Mouse (Mus musculus) kidney, postnatal 36 days (tissue): ENCODE measurements around the gene Tsnaxip1.
"Not testable (repeated sequence)": the region's sequence is repeated elsewhere in the genome, so short reads cannot be mapped to it uniquely, and the experiment has no call there.

Experiments
- DNase-seq, 2 experiments: peaks; one replicate each; pipeline ENCODE4 v3.0.0; 2021 to 2022; ENCODE audit warnings: mixed read lengths in 2 of 2

Tsnaxip1 gene

DNA sequence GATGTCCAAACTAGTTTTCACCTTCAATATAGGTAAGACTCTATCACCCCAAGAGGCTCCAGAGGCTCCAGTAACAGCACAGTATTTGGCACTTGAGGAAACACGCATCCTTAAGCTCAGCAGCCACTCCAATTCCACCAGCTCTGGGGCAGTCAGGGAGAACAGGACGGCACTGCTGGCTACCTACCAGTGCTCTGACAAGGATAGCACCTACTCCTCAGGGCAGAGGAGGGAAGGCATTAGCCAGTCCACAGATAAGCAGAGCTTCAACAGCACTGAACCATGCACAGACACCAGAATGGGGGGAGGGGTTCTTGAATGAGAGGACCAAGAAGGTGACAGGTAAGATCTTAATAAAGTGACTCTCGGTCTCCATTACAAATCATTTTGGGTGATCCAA is 7.9 kb upstream of the Tsnaxip1 start:
- no peak for DNase-seq

DNA sequence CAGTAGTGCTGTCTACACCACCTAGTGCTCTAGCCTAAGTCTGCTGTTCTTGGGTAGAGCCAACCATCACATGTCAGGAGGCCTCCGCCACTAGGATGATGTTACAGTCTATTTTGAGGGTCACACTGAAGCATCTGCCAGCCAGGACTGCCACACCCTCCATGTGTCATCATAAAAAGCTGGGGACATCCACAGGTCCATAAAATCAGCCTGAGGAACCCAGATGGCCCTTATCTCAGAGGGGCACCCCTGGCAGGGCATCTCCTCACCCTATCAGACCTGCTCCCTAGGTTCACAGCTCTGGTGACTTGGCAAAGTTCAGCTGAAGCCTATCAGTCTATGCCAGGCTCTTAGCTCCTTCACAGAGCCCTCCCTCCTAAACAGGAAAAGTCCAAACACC is 6.6 kb upstream of the Tsnaxip1 start:
- no peak for DNase-seq

DNA sequence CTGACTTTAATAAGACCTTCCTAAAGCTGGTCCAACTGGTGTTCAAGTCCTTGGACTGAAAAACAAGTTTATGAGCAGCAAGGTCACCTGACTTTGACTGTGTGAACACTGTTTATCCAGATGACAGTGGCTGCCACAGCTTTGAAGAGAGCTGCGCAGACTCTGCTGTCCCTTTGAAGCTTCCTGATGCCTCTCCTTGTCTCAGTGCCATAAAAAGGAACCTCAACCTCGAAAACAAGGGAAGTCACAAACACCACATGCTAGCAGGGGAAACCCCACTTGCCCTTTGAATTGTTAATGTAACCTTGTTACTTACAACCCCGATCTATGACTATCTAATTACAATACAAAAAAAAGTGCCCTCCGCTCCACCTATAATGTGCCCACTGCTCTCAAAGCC is 2.0 kb upstream of the Tsnaxip1 start:
- no peak for DNase-seq

DNA sequence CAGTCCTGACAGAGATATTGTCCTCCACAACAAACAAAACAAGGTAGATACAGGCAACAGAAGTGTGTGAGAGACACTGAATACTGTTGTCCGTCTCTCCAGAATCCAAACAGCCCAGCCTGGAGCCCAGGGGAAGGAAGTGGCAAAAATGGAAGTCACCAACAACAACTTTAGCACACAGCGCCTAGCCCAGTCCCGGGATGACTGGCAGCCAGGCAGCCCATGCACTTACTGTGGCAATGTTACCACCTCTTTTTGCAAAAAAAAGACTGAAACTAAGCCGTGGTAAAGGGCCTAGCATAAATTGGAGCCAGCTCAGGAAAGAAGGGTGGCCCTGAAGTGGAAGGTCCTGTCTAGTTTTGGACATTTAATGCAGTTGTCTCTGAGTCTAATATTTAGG is 1.2 kb upstream of the Tsnaxip1 start:
- DNase-seq: peak in 1 of 2 experiments; percentile 35

DNA sequence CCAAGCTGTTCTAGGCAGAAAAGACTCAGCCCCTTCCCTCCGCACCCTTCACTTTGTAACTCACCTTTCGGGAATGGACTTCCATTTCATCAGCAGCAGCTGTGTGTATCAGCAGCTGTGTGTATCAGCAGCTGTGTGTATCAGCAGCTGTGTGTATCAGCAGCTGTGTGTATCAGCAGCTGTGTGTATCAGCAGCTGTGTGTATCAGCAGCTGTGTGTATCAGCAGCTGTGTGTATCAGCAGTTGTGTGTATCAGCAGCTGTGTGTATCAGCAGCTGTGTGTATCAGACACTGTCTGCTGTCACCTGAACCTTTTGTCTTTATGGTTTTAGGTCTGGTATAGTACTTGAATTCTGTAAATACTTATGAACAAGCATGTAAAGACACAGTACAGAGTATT is 6.2 kb downstream of the Tsnaxip1 start:
- DNase-seq: not testable (repeated sequence)

DNA sequence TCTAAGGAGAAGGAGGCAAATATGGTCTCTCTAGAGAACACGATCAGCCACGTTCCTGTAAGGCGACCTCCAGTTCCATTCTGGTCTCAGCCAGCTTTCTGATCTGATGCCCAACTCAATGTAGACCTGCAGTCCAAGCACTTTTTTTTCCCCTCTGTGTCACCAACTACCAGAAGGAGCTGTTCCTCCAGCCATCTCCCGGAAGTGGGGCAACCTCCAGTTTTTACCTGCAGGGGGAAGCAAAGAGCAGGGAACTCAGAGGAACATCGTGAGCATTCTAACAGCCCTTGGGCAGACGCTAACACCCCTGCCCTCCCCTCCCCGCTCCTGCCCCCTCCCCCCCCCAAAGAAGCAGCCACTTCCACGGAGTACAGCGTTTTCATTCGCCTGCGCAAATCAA is 7.8 kb downstream of the Tsnaxip1 start:
- peak; percentile 81 to 90 for DNase-seq

DNA sequence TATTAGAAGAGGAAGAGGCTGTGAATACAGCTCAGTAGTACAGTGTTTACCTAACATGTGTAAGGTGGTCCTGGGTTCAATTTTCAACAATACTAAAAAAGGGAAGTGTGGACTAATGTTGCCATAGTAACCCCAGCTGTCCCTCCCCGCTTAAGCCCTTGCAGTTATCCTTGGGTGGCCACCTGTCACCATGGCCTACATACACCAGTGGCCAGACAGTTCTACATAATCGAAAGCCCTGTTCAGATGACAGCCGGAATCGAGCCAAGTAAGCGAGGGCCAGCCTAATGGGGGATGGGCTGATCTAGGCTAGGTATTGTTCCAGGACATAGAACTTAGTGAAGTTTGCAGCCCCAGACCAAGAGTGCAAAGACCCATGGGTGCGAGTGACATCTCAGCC is 9.5 kb downstream of the Tsnaxip1 start:
- DNase-seq: no peak

DNA sequence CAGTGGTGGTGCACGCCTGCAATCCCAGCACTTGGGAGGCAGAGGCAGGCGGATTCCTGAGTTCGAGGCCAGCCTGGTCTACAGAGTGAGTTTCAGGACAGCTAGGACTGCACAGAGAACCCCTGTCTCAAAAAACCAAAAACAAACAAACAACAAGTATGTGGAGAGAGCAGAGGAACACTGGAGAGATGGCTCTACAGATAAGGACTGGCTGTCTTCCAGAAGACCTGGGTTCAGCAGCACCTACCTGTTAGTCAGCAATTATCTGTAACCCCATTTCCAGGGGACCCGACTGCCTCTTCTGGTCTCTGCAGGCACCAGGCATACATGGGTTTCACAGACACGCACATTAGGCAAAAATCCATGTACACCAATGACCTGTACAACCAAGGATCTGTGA is 11.7 kb downstream of the Tsnaxip1 start:
- no peak for DNase-seq

DNA sequence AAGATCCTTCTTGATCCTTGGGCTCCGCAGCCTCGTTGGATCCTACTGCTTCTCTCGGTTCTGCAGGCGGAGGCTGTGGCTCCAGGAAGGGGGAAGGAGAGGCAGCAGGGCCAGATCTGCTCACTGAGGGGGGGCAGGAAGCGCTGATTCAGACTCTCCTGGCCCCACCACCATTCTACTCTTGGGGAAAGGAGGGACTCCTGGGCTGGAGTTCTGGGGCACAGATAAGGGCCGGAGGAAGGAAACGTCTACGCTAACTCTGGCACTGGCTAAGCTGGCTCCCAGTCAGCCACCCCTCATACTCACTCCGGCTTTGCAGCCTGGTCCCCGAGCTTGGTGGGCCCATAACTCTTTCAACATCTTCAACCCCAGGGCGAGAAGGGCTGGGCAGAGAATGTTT is 19.1 kb downstream of the Tsnaxip1 start:
- DNase-seq: no peak

DNA sequence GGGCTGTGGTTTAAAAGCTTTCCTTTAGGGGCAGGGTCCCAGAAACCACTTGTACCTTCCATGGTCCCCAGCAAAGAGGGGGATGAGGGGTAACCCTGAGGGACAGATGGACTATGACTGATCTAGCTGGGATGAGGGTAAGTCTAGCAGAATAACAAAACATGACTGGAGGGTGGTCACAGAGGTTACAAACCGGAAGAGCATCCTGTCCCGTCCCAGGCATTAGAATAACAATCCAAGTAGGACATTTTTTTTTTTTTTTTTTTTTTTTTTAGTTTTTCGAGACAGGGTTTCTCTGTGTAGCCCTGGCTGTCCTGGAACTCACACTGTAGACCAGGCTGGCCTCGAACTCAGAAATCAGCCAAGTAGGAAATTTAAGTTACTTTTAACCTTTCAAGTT is 22.5 kb downstream of the Tsnaxip1 start:
- no peak for DNase-seq

DNA sequence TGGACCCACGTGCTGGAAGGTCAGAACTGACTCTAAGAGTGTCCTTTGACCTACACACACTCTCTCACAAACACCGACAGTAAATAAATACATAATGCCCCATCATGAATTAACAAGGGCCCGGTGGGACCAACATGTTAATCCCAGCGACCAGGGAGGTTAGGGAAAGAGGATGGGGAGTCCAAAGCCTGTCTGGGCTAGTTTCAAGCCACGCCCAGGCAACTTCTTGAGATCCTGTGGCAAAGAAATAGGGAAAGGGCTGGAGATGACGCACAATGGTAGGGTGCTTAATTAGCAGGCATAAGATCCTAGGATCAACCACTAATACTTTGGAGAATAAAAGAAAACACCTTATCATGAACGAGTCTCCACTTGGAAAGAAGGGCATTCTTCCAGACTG is 23.1 kb downstream of the Tsnaxip1 start:
- DNase-seq: no peak

DNA sequence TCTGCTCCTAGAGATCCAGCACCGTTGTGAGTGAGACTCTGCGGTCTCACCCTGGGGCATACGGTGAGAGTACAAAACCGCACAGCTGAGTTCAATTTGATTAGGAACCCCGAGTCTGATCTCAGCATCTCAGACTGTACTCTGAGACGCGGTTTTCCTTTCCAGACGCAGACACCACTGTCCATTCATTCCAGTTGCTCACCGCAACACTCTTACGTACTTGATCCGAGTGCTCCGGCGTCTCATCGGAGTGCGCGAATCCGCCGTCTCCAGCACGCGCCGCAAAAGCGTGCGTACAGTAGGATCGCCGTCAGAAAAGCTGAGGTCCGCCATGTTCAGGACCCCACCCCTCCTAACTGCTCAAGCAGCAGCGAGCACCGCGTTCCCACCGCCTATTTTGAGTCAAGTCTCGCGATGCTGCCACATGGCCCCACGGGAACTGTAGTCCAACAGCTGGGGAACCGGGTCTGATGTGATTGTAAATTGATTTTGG is 24.2 kb downstream of the Tsnaxip1 start:
- DNase-seq: peak; percentile 92 to 94

DNA sequence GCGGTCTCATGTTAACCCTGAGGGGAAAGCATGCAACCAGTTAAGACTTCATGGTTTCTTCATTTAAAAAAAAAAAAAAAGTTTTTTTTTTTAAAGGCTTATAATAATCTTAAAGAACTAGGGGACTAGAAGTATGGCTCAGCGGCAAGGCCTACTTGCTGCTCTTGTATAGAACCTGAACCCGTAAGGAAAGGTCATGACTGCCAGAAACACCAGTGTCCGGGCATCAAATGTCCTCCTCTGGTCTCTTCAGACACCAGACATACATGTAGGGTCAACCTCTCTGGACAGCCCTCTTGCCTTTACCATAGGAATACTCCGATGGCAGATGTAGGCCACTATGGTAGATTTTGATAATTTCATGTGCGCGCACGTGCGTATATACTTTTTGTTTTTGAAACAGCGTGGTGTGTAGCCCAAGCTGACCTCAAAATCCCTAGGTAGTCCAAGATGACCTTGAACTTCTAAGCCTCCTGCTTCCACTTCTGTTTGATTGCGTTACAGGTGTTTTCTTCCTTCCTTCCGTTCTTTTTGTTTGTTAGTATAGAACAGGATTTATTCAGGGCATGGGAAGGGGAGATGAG is 24.7 kb downstream of the Tsnaxip1 start:
- no peak for DNase-seq

DNA sequence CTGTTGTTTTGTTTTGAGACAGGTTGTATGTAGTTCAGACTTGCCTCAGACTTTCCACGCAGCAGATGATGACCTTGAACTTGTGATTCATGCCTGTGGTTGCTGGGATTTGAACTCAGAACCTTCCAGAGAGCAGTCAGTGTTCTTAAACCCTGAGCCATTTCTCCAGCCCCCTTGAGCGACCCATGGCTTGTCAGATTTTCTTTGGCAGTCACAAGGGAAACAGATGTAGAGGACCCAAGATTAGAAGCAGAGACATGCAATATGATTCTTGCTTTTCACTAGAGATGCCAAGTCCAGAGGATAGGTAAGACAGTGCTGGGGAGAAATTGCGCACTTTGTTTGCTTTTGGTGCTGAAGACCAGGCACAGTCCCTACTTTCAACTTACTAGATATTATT is 25.6 kb downstream of the Tsnaxip1 start, which contains the start of gene Cenpt:
Gene Cenpt, minus strand, starts transcription at position 101 of the 400 bp plus-strand sequence.
- DNase-seq: no peak

DNA sequence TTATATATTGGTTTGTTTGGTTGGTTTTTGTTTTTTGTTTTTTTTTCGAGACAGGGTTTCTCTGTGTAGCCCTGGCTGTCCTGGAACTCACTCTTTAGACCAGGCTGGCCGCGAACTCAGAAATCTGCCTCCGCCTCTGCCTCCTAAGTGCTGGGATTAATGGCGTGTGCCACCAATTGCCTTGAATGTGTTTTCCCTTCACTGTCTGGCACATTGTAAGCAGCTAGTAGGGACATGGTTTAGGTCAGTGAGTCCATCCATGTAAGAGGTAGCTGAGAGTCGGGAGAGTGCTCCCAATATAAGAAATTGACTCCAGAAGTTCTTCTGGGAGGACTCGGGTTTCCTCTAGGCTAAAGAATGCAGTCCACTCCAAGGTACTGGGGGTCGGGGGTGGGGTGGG is 26.8 kb downstream of the Tsnaxip1 start:
- DNase-seq: no peak

DNA sequence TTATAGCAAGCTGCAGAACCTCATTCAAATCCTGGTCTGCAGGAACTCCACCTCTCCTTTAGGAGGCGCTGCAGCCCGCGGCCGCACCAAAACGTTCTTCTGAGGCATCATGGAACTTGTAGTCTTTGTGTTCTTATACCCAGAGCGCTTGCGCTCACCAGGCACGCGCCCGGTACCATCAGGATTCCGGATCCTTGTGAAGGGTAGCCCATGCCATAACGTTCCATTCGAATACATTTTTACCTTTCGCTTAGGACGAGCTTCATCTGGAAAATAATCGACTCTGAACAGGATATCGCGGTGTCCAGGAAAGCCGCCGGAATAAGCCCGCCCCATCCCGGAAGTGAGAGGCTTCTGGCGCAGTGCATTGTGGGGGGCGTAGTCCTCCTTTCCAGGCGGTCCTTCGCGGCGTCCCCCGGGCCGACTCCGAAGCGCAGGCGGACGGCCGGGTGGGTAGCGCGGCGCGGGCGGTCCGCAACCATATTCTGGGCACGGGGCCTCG is 27.2 kb downstream of the Tsnaxip1 start, which contains the start of gene Thap11:
Gene Thap11, plus strand, starts transcription at position 418 of the 502 bp plus-strand sequence.
- DNase-seq: peak; percentile 93 to 96

DNA sequence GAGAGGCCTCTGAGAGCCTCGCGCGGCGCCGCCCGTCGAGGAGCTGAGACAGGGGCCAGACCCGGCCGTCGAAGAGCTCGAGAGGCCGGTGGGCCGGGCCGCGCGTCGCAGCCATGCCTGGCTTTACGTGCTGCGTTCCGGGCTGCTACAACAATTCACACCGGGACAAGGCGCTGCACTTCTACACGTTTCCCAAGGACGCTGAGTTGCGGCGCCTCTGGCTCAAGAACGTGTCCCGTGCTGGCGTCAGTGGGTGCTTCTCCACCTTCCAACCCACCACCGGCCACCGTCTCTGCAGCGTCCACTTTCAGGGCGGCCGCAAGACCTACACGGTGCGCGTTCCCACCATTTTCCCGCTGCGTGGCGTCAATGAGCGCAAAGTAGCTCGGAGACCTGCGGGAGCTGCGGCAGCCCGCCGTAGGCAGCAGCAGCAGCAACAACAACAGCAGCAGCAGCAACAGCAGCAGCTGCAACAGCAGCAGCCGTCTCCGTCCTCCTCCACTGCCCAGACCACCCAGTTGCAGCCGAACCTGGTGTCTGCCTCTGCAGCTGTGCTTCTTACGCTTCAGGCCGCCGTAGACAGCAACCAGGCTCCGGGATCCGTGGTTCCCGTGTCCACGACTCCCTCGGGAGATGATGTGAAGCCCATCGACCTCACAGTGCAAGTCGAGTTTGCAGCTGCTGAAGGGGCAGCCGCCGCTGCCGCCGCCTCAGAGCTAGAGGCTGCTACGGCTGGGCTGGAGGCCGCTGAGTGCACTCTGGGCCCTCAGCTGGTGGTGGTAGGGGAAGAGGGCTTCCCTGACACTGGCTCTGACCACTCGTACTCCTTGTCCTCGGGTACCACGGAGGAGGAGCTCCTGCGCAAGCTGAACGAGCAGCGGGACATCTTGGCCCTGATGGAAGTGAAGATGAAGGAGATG is 28.0 kb downstream of the Tsnaxip1 start:
- peak; percentile 38 to 71 for DNase-seq

DNA sequence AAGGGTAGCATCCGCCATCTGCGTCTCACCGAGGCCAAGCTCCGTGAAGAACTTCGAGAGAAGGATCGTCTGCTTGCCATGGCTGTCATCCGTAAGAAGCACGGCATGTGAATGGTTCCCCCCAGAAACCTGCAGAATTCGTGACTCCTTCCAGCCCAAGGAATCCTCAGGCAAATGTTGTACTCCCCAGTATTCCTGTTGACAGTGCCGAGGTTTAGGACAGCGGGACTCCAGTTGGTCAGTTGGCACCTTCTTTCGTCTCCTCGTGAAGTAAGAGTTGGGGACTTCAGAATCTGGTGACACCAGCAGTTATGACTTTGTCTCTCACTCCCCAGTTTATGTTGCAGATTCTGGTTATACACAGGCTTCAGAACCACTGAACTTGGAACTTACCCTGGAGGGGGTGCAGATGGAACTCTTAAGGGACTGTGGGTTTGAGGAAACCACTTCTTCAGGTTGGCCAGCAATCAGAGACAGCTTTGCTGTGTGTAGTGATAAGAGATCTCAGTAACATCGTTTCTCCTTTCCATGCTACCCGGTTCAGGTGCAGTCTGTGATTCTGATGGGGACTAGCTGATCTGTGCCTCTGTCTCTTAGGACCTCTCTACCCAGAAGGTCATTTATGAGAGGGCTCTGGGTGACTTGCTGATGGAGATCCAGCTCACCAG is 28.8 kb downstream of the Tsnaxip1 start:
- DNase-seq: no peak

DNA sequence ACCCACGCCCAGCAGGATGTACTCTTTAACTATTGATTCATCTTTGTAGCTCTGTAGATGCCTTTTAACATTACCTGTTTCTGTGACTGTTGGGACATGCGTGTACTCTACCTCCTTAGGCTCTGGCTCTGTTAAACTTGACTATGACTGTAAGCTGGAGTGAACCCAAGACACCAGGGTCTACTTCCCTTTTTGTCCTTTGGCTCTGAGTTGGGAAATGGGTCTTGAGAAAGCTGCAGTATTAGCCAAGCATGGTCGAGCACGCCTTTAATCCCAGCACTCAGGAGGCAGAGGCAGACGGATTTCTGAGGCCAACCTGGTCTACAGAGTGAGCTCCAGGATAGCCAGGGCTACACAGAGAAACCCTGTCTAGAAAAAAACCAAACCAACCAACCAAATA is 31.0 kb downstream of the Tsnaxip1 start:
- DNase-seq: no peak

DNA sequence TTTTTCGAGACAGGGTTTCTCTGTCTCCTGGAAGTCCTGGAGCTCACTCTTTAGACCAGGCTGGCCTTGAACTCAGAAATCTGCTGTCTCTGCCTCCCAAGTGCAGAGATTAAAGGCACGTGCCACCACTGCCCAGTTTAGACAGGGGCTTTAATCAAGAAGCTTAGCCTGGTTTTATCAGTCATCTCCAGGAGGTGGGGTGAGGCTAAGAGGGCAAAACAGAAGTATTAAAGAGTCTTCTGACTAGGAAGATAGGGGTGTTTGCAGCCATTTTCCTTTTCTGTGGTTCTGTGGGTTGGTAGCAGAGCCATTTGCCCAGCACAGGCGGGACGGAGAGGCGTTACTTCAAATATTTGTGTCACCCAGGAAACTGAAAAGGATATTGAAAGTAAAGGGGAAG is 31.8 kb downstream of the Tsnaxip1 start:
- DNase-seq: no peak

DNA sequence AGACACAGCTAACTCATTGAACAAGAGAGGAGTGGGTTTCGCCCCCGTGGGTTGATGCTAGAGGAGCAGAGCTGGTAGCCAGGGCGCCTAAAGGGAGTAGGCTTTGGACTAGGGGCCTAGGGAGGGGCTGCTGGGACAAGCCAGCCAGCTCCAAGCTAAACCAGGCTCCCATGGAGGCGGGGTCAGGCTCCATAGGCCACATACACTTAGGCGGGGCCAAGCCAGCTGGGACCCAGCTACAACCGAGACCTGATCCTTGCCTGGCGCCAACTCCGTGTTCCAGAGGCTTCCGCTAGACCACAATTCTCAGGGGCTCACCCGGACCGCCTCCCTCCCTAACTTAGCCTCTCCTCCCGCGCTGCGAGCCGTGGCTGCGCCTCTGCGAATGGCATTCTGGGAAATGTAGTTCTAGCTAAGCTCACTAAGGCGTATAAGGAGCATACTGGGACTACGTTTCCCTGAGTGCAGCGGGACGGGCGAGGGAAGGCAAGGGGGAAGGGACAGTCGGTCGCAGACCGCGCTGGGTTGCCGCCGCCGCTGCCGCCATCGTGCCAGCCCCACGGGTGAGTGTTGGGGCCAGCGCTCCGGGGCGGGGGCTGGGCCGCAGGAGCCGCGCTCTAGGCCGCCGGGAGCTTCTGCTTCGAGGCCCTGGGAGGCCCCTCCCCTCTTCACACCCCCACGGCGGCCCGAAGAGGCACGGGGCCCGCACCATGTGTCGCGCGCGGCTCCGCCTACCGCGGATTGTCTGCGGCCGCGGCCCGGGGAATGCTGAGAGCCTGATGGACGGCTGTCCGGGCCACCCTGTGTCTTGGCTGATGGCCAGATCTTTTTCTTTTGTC is 32.8 kb downstream of the Tsnaxip1 start, which contains the start of gene Nutf2:
Gene Nutf2, plus strand, starts transcription at position 438 of the 839 bp plus-strand sequence.
- DNase-seq: peak; percentile 94 to 99

DNA sequence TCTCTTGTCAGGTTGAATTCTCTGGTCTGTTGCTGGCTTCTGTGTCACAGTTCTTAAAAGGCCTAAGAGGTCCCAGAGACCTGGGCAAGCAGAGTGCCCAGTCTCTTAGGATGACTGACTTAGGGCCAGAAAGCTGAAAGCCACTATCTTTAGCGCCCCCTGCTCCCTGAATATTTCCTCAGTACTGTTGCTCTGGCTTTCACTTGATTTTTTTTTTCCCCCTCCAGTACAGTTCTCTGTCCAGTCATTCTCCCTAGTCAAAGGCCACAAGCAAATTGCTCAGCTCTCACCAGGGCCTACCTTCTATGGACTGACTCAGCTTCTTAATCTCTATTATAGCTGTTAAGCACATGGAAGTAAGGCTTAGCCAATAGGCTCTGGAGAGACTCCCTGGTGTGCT is 34.4 kb downstream of the Tsnaxip1 start:
- DNase-seq: peak in 1 of 2 experiments; percentile 46
